ENCODE assay signal across 14 mouse cellular contexts in genomic region chr2:167302031-167302430, GRCm38 (mm10). TPM values are rescaled to one million over a fixed set of nuclear protein-coding genes. Genes with fewer than 3 reads are reported as not detected.
DNase-seq lines count a peak whose midpoint lies in the region.
"Had no signal": no experiment of that assay in that cellular context is flagged by ENCODE, and none has a peak within 500 bp of the region (broad histone marks: within the 10 kb centered on the region; RNA-seq: fewer than 3 reads in every experiment).

No protein-coding gene starts in this region.

- intact Hi-C loops in gastrocnemius, postnatal 14 days (cut with DNase I; ENCODE audit: low total_unique reads) = loop anchor here (5.0 kb wide), 1 partner anchor 35 kb away; no protein-coding TSS in a partner anchor

- DNase-seq in gastrocnemius, postnatal 25 days = peak; percentile 4
- DNase-seq in gastrocnemius, postnatal 14 days = no peak
- DNase-seq in lung, postnatal 10 days = peak; percentile 1
- no peak for DNase-seq in lung, postnatal 25 days (ENCODE audit: low spot score)
- DNase-seq in kidney, adult 9 months = peak; percentile 66
- DNase-seq in layer of hippocampus, adult 9-11 months = peak; percentile 1
- DNase-seq in forebrain, embryonic 10.5 days (ENCODE audit: extremely low spot score, low spot score) = no peak

- 92% methylated on average over 12 of the region's 12 CpGs for WGBS in forebrain, embryonic 10.5 days

- no peak overlapping the region for H3K4me3 ChIP-seq in forebrain, embryonic 10.5 days
- H3K4me3 ChIP-seq: embryonic facial prominence, embryonic 13.5 days; forebrain, embryonic 13.5 days; hindbrain, embryonic 15.5 days; limb, embryonic 12.5 days; neural tube, embryonic 15.5 days had no signal

- no peak overlapping the region for H3K27ac ChIP-seq in forebrain, embryonic 10.5 days
- H3K27ac ChIP-seq: embryonic facial prominence, embryonic 13.5 days; forebrain, embryonic 13.5 days; hindbrain, embryonic 15.5 days; macrophage; neural tube, embryonic 15.5 days had no signal

- H3K27me3 ChIP-seq in forebrain, embryonic 10.5 days (ENCODE audit: poor library complexity, severe bottlenecking) = no peaks in the 10 kb centered on the region
- H3K27me3 ChIP-seq: CH12.LX; embryonic facial prominence, embryonic 13.5 days; forebrain, embryonic 13.5 days; hindbrain, embryonic 15.5 days; limb, embryonic 12.5 days; neural tube, embryonic 15.5 days had no signal

- H3K4me1 ChIP-seq in forebrain, embryonic 10.5 days = peaks cover 22% of the 10 kb centered on the region

- no peaks in the 10 kb centered on the region for H3K9me3 ChIP-seq in forebrain, embryonic 10.5 days
- H3K9me3 ChIP-seq: embryonic facial prominence, embryonic 13.5 days; forebrain, embryonic 13.5 days; hindbrain, embryonic 15.5 days; limb, embryonic 12.5 days; neural tube, embryonic 15.5 days had no signal

- peaks cover 78% of the 10 kb centered on the region for H3K36me3 ChIP-seq in forebrain, embryonic 10.5 days (replicated peaks)

RNA-seq across cellular contexts. Expression of gene B4galt5, which starts 47.0 kb away (rescaled TPM):
- 1 to 10 TPM; 9.8 to 10.0 TPM for total RNA-seq in gastrocnemius, postnatal 25 days (2021)
- total RNA-seq in gastrocnemius, postnatal 14 days (2021) = 10 to 100 TPM; 15.0 to 17.6 TPM
- polyA plus RNA-seq in forebrain, embryonic 10.5 days (2016; fragmentation: Nextera tagmentation; extraction: Ambion mirVana) = 6.0 and 7.3 TPM in 2 replicates

Comparison
In these comparisons a context has a peak if more than half of its experiments do, and no peak if none do; other contexts are left out.
1. DNase-seq: peak in gastrocnemius, postnatal 25 days (single experiment), lung, postnatal 10 days (single experiment), kidney, adult 9 months (single experiment) and layer of hippocampus, adult 9-11 months (single experiment); none in gastrocnemius, postnatal 14 days (single experiment), lung, postnatal 25 days (single experiment) and forebrain, embryonic 10.5 days (single experiment).